Mouse (Mus musculus) forebrain, embryonic 11.5 days (tissue): ENCODE results near the gene Gm17571. TPM values are rescaled to one million over a fixed set of nuclear protein-coding genes. Genes with fewer than 3 reads are reported as not detected.

Experiments used
- ATAC-seq: fragments of 200-750 bp; cut with Nextera tagmentation; replicated peaks from 2 replicates; pipeline ENCODE4 v1.8.0; 2017; ENCODE audit warnings: moderate TSS enrichment; ENCODE audit not compliant: low FRiP score
- DNase-seq: peaks from one replicate; pipeline ENCODE4 v3.0.0-alpha.2; 2017; ENCODE audit warnings: low spot score
- H3K27ac ChIP-seq: fragments of 300-500 bp; sonication (generic); 2 replicates; pipeline ENCODE4 v1.5.1; 2014; ENCODE audit warnings: low read depth, low read length
- H3K27me3 ChIP-seq: fragments of 300-500 bp; sonication (generic); 2 replicates; pipeline ENCODE4 v1.6.1; 2014; ENCODE audit warnings: mild to moderate bottlenecking, low read length, mixed read lengths; ENCODE audit not compliant: control insufficient read depth, insufficient read depth
- H3K36me3 ChIP-seq: fragments of 300-500 bp; sonication (generic); 2 replicates; pipeline ENCODE4 v1.6.1; 2014; ENCODE audit warnings: mild to moderate bottlenecking, low read length, moderate library complexity, mixed read lengths; ENCODE audit not compliant: control insufficient read depth, insufficient read depth
- H3K4me1 ChIP-seq: fragments of 300-500 bp; sonication (generic); replicated peaks from 2 replicates; pipeline ENCODE4 v1.6.1; 2014; ENCODE audit warnings: low read length, mixed read lengths; ENCODE audit not compliant: control insufficient read depth, insufficient read depth
- H3K4me2 ChIP-seq: fragments of 300-500 bp; sonication (generic); 2 replicates; pipeline ENCODE4 v1.6.1; 2014; ENCODE audit warnings: low read depth, mild to moderate bottlenecking, low read length, moderate library complexity, mixed read lengths; ENCODE audit not compliant: severe bottlenecking
- H3K4me3 ChIP-seq: fragments of 300-500 bp; sonication (generic); 2 replicates; pipeline ENCODE4 v1.5.1; 2014; ENCODE audit warnings: low read depth, low read length
- H3K9ac ChIP-seq: fragments of 300-500 bp; sonication (generic); 2 replicates; pipeline ENCODE4 v1.6.1; 2014; ENCODE audit warnings: low read length
- H3K9me3 ChIP-seq: fragments of 300-500 bp; sonication (generic); 2 replicates; pipeline ENCODE4 v1.6.1; 2016; ENCODE audit warnings: low read length, mixed read lengths; ENCODE audit not compliant: control insufficient read depth
- WGBS: fragments of 180-500 bp; shearing (Covaris S2); extraction: QIAGEN DNeasy Blood & Tissue Kit; methylation state at CpG from one replicate; pipeline ENCODE4 v1.1.7; 2014; 5-methylcytosine and 5-hydroxymethylcytosine counted together
- polyA plus RNA-seq: library from polyadenylated mRNA; unstranded; fragments of >200 nt; fragmentation: Nextera tagmentation; extraction: Ambion mirVana; gene quantifications from 2 replicates; pipeline ENCODE4 v1.2.1, GENCODE M21; 2014

The Gm17571 gene
- not detected in 2 replicates for polyA plus RNA-seq

DNA sequence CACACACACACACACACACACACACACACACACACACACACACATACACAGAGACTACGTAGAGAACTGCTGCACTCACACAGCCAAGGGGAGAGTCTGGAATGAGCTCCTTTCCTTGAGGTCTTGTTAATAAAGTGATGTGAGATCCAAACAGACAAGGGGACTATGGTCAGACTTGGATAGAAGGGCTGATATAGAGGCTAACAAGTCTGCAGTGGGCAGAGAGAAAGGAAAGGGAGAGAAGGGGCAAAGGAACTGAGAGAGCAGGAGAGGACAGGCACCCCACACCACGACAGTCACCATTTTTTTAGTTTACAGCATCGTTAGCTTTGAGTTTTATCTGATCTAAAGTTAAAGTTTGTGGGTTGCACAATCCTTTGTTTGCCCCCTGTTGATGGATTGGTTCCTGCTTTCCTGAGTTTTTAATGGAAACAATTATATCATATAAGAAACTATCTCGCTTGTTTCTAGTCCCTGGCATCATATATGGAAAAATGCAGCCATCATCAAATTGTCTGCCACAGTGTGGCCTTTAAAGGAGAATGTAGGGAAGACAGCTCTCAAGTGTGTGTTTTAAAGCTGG lies at the start of gene Gm17571:
Gene Gm17571 (minus strand): TSS at position 51 of the 583 bp plus-strand sequence.
- Histone ChIP-seq H3K27ac (no peak within 1 kb of the TSS), H3K4me1 (no peaks in the 10 kb centered on the region), H3K27me3 (no peaks in the 10 kb centered on the region), H3K4me3 (no peak within 1 kb of the TSS), H3K9ac (no peak within 1 kb of the TSS), H3K36me3 (no peaks in the 10 kb centered on the region), H3K4me2 (no peak within 1 kb of the TSS), H3K9me3 (no peaks in the 10 kb centered on the region)
- ATAC-seq (no peak), DNase-seq (no peak)
- 89% methylated on average over 4 of the region's 4 CpGs for WGBS

DNA sequence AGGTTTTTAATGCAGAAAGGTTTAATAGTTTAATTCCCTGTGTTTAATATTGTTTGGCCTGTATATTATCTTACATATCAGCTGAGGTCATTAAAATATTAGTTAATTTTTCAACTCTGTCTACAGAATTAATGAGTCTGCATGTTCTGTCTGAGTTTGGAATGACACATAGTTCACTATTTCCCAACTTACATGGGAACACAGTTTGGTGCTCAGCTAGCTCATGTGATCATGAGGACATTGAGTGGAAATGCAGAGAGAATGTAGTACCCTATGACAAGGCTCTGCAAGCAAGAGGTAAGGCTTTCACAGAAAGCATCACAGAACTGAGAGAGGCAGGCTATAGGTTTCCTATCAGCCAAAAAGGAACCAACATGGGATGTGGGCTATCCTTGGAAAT lies 49.0 kb upstream of the Gm17571 start:
- H3K9ac ChIP-seq: no peak overlapping the region
- no peaks in the 10 kb centered on the region for H3K27me3 ChIP-seq
- no peak for DNase-seq
- ATAC-seq: no peak
- no peak overlapping the region for H3K27ac ChIP-seq
- H3K9me3 ChIP-seq: no peaks in the 10 kb centered on the region
- no peak overlapping the region for H3K4me2 ChIP-seq
- no peaks in the 10 kb centered on the region; the same call in 1 of the 2 replicates for H3K4me1 ChIP-seq
- H3K4me3 ChIP-seq: no peak overlapping the region
- H3K36me3 ChIP-seq: no peaks in the 10 kb centered on the region

DNA sequence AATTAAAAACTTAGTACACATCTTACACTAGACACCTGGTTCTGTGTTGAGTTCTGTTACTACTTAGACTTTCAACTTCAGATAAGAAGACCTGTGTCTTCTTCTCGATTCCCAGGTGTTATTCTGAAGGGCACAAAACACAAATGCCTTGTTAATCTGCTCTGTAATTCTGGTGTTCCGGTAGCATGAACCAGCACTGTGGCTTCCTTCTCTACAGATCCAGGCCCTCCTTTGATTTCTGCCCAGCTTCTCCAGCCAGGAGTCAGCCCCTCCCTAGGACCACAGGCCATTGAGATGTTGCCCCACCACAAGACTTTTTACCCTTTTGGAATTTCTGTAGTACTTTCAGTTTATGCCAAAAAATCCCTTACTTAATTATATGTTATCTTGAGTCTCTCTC lies 47.2 kb upstream of the Gm17571 start:
- Histone ChIP-seq H3K4me2 (no peak overlapping the region), H3K27ac (no peak overlapping the region), H3K36me3 (no peaks in the 10 kb centered on the region), H3K27me3 (no peaks in the 10 kb centered on the region), H3K9me3 (no peaks in the 10 kb centered on the region), H3K4me1 (no peaks in the 10 kb centered on the region; the same call in 1 of the 2 replicates), H3K4me3 (no peak overlapping the region), H3K9ac (no peak overlapping the region)
- DNase-seq (no peak), ATAC-seq (no peak)
- 88% methylated on average over 2 of the region's 2 CpGs for WGBS

DNA sequence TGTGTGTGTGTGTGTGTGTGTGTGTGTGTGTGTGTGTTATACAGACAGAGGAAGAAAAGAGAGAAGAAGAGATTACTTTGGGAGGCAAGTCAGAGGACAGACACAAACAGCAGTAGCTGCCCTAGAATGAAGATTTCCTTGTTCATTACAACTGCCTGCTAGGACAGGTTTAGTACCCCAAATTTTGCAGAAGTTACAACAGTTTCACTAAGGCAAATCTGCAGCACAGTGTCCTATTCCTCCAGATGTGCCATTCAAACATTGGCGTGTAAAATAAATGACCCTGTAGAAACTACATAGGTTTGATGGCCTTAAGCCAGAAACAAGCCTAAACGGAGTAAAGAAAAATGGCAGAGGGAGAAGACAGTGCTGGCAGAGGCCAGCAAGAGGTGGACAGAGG lies 46.3 kb upstream of the Gm17571 start:
- WGBS: 92% methylated on average over 2 of the region's 2 CpGs
- Histone ChIP-seq H3K36me3 (no peaks in the 10 kb centered on the region), H3K27me3 (no peaks in the 10 kb centered on the region), H3K4me1 (no peaks in the 10 kb centered on the region; the same call in 1 of the 2 replicates), H3K27ac (no peak overlapping the region), H3K4me3 (no peak overlapping the region), H3K9ac (no peak overlapping the region), H3K4me2 (no peak overlapping the region), H3K9me3 (no peaks in the 10 kb centered on the region)
- ATAC-seq: no peak
- DNase-seq: no peak

DNA sequence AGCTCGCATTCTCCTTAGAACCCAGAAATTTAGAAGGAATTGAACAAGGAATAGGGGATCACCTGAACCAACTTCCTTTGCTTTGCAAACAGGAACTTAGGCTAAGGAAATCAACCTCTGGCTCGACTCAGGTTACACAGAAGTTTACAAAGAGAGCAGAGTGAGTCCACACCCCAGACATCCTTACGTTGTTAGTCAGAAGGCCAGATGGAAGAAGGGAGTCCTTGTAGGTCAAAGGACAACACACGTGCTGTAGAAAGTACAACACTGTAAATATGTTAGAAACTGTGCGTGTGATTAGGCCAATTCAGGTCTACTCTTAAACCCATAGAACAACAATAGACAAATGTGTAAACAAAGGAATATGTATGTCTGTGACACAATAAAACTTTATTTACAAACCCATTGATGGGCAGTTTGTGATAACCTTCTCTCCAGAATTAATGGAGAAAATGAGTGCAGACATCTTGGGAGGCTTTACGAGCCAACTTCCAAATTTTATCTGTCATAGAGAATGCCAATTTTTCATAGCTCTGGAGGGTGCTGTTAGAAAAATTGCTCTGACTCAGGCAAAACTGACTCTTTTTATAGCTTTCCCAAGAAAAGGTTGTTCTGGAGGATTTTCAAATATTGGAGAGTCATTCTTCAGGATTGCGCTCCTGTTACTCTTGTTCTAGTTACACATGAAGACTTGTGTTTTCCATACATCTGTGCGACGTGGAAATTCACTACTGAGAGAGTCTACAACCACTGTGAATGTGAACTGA lies 45.5 kb upstream of the Gm17571 start:
- Histone ChIP-seq H3K4me2 (no peak overlapping the region), H3K4me1 (no peaks in the 10 kb centered on the region; the same call in 1 of the 2 replicates), H3K9me3 (no peaks in the 10 kb centered on the region), H3K36me3 (no peaks in the 10 kb centered on the region), H3K9ac (no peak overlapping the region), H3K27ac (no peak overlapping the region), H3K4me3 (no peak overlapping the region), H3K27me3 (no peaks in the 10 kb centered on the region)
- DNase-seq (no peak), ATAC-seq (no peak)
- WGBS: 90% methylated on average over 9 of the region's 9 CpGs

DNA sequence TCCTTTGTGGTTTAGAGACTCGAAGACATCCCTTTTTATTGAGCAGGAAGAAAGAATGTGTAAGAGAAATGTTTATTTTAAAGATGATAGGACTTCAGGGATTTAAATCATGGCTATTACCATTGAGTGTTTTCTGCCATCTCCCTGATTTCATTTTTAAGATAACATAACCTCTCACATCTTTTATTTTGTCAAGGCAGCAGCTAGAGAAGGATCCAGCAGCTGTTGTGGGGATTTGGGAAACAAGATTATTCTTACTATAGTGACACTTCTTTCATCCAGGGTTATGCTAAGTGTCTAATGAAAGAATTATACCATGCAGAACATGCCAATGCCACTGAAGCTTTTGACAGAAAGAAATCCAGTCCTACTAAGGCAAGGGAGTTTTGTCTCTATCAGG lies 44.6 kb upstream of the Gm17571 start:
- no peak for ATAC-seq
- H3K4me1 ChIP-seq: no peaks in the 10 kb centered on the region
- H3K9ac ChIP-seq: no peak overlapping the region
- H3K27me3 ChIP-seq: no peaks in the 10 kb centered on the region
- H3K27ac ChIP-seq: no peak overlapping the region
- no peaks in the 10 kb centered on the region for H3K9me3 ChIP-seq
- no peaks in the 10 kb centered on the region for H3K36me3 ChIP-seq
- H3K4me2 ChIP-seq: no peak overlapping the region
- DNase-seq: no peak
- 83% methylated on average over 1 of the region's 1 CpGs for WGBS
- H3K4me3 ChIP-seq: no peak overlapping the region

DNA sequence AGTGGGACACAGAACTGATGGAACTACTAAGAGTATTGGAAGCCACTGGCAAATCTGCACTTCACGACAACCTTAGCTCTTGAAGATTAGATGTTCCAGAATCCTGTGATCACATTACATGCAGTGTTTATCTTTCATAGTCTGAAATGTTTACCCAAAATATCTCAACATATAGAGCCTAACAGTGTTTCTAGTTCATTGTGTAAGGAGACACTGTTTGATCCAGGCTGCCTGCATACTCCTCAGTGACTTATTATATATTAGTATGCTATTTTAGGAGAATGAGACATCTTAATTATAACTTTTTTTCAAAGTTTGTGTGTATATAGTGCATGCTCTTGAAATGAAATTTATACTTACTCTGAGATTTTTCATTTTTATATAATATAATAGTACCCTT lies 39.4 kb upstream of the Gm17571 start:
- Histone ChIP-seq H3K27ac (no peak overlapping the region), H3K9me3 (no peaks in the 10 kb centered on the region), H3K4me2 (no peak overlapping the region), H3K36me3 (no peaks in the 10 kb centered on the region), H3K9ac (no peak overlapping the region), H3K27me3 (no peaks in the 10 kb centered on the region), H3K4me3 (no peak overlapping the region), H3K4me1 (peaks cover 5% of the 10 kb centered on the region; the same call in 1 of the 2 replicates)
- DNase-seq (no peak), ATAC-seq (no peak)
- 86% methylated on average over 1 of the region's 1 CpGs for WGBS

DNA sequence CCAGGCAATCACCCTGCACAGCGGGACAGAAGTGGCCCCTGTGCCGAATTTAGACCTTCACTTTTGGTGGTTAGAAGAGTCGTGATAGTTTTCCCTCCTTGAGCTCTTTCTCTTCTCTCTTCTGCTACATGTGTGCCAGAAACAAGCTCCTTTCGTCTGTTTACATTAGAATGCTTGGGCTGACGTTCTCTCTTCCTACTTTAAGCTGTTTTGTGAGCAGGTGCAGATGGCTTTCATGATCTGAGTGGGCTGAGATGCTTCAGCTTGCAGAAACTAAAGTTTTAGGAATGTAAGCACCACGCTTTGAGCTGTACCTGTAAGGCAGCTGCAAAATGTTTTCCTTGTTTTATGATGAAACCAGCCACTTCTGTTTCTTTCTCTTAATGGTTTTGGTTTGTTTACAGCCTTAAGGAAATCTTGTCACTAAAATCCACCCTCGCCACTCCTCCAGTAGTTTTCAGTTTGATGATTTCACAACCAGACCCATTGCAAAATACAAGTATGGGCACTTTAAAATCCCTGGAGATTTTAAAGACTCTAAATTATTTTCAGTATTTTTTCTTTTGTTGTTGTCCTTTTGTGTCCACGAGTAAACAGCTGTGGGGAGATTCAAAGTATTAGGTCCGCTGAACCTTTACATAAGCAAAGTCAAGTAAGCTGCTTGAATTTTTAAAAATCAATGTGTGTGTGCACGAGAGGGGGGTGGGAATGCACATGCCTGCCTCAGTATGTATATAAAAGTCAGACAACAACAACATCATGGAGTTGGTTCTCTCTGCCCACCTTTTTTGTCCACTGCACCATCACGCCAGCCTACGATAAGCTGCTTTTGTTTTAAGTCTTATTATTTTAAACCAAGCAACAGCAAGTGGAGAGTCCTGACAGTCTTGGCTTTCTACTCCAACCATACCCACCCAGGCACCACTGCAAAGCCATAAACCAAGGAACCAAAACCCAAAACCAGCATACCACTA lies 38.0 kb upstream of the Gm17571 start:
- H3K27me3 ChIP-seq: no peaks in the 10 kb centered on the region
- no peak for DNase-seq
- no peaks in the 10 kb centered on the region for H3K9me3 ChIP-seq
- H3K36me3 ChIP-seq: no peaks in the 10 kb centered on the region
- no peak overlapping the region for H3K9ac ChIP-seq
- no peak overlapping the region for H3K4me3 ChIP-seq
- ATAC-seq: no peak
- no peak overlapping the region for H3K27ac ChIP-seq
- 50% methylated on average over 12 of the region's 12 CpGs for WGBS
- peaks cover 9% of the 10 kb centered on the region for H3K4me1 ChIP-seq
- no peak overlapping the region for H3K4me2 ChIP-seq
